Mouse (Mus musculus) intestine, embryonic 15.5 days (tissue): Measurements from ENCODE around the gene Chd9. TPM values are rescaled to one million over a fixed set of nuclear protein-coding genes. Genes with fewer than 3 reads are reported as not detected.

ENCODE experiments used
- ATAC-seq: fragments of 200-750 bp; cut with Nextera tagmentation; 2 replicates; pipeline ENCODE4 v1.8.0; 2017; ENCODE audit warnings: moderate TSS enrichment, moderate library complexity
- H3K27ac ChIP-seq: fragments of 300-500 bp; sonication (generic); 2 replicates; pipeline ENCODE4 v1.5.1; 2015; ENCODE audit warnings: mild to moderate bottlenecking, inconsistent platforms
- H3K27me3 ChIP-seq: fragments of 300-500 bp; sonication (generic); replicated peaks from 2 replicates; pipeline ENCODE4 v1.6.1; 2015; ENCODE audit warnings: inconsistent platforms
- H3K36me3 ChIP-seq: fragments of 300-500 bp; sonication (generic); 2 replicates; pipeline ENCODE4 v1.6.1; 2015; ENCODE audit warnings: inconsistent platforms
- H3K4me1 ChIP-seq: fragments of 300-500 bp; sonication (generic); replicated peaks from 2 replicates; pipeline ENCODE4 v1.6.1; 2015; ENCODE audit warnings: inconsistent platforms
- H3K4me2 ChIP-seq: fragments of 300-500 bp; sonication (generic); replicated peaks from 2 replicates; pipeline ENCODE4 v1.6.1; 2015; ENCODE audit warnings: mild to moderate bottlenecking, inconsistent platforms
- H3K4me3 ChIP-seq: fragments of 300-500 bp; sonication (generic); replicated peaks from 2 replicates; pipeline ENCODE4 v1.5.1; 2015; ENCODE audit warnings: inconsistent platforms
- H3K9ac ChIP-seq: fragments of 300-500 bp; sonication (generic); 2 replicates; pipeline ENCODE4 v1.6.1; 2015; ENCODE audit warnings: inconsistent platforms
- H3K9me3 ChIP-seq: fragments of 300-500 bp; sonication (generic); 2 replicates; pipeline ENCODE4 v1.6.1; 2016; ENCODE audit warnings: inconsistent platforms
- WGBS: fragments of 180-500 bp; shearing (Covaris S2); methylation state at CpG from one replicate; pipeline ENCODE4 v1.1.7; 2015; 5-methylcytosine and 5-hydroxymethylcytosine counted together
- polyA plus RNA-seq: library from polyadenylated mRNA; unstranded; fragments of >200 nt; fragmentation: Nextera tagmentation; extraction: Ambion mirVana; gene quantifications from 2 replicates; pipeline ENCODE4 v1.2.1, GENCODE M21; 2015

The Chd9 gene
- polyA plus RNA-seq, 1 experiment from 2014 or later, result 154 TPM

DNA sequence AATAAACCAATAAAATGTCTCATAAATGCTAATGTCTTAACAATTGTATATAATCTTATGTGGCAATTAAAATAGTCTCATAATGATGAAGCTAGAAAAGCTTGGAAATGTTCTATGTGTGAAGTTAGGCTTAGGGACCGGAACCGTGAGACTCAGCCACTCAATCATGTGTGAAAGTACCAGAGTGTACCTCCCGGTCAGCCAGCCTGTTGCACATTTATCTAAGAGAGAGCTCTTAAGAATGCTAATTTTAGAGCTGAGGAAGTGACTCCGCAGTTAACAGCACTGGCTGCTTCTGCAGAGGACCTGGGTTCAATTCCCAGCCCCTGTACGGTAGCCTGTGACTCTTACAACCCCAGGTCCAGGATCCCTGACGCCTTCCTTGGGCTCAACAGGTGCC, 270.0 kb downstream of the Chd9 start:
- 91% methylated on average over 6 of the region's 6 CpGs for WGBS
- H3K9ac ChIP-seq, result no peak overlapping the region

More for the DNA sequence above, 270.0 kb downstream of the Chd9 start:
- H3K27ac ChIP-seq, result no peak overlapping the region
- ATAC-seq, result no peak
- no peak overlapping the region for H3K4me3 ChIP-seq
- no peaks in the 10 kb centered on the region for H3K9me3 ChIP-seq
- 0 out of 2 replicates have a peak, but pooled peaks cover 2% of the 10 kb centered on the region for H3K36me3 ChIP-seq
- no peak overlapping the region for H3K4me2 ChIP-seq
- H3K27me3 ChIP-seq, result no peaks in the 10 kb centered on the region
- H3K4me1 ChIP-seq, result no peaks in the 10 kb centered on the region

Other genes with a start within 250 kb of the Chd9 start
- 0.15 and 0.23 TPM in 2 replicates for gene Gm19935, start 11.0 kb upstream of the Chd9 start, polyA plus RNA-seq
- 12.9 and 13.6 TPM in 2 replicates for gene Rbl2, start 241.7 kb downstream of the Chd9 start, polyA plus RNA-seq